Mouse (Mus musculus) kidney, postnatal 0 days (tissue): ENCODE measurements at regions not wholly inside any gene's neighbourhood (a gene's known extent, or its start where the extent isn't known, plus 50 kb on each side); places are given as distances from the start of the nearest gene placed in this dataset.

Experiments used
- ATAC-seq: fragments of 200-750 bp; cut with Nextera tagmentation; replicated peaks from 2 replicates; pipeline ENCODE4 v1.8.0; 2017; ENCODE audit warnings: low read depth, moderate number of reproducible peaks, moderate TSS enrichment, moderate library complexity; ENCODE audit not compliant: low FRiP score
- DNase-seq: peaks from one replicate; pipeline ENCODE4 v3.0.0-alpha.2; 2016; ENCODE audit warnings: low spot score
- H3K27ac ChIP-seq: fragments of 300-500 bp; sonication (generic); 2 replicates; pipeline ENCODE4 v1.5.1; 2014; ENCODE audit warnings: mild to moderate bottlenecking
- H3K27me3 ChIP-seq: fragments of 300-500 bp; sonication (generic); 2 replicates; pipeline ENCODE4 v1.6.1; 2014; ENCODE audit warnings: low read length, mixed read lengths; ENCODE audit not compliant: insufficient read depth
- H3K36me3 ChIP-seq: fragments of 300-500 bp; sonication (generic); 2 replicates; pipeline ENCODE4 v1.6.1; 2014; ENCODE audit warnings: low read length, mixed read lengths; ENCODE audit not compliant: insufficient read depth
- H3K4me1 ChIP-seq: fragments of 300-500 bp; sonication (generic); replicated peaks from 2 replicates; pipeline ENCODE4 v1.6.1; 2014; ENCODE audit warnings: antibody characterized with exemption, low read length, mixed read lengths; ENCODE audit not compliant: insufficient read depth
- H3K4me2 ChIP-seq: fragments of 300-500 bp; sonication (generic); 2 replicates; pipeline ENCODE4 v1.6.1; 2014; ENCODE audit warnings: mild to moderate bottlenecking, low read length, moderate library complexity, mixed read lengths
- H3K4me3 ChIP-seq: fragments of 300-500 bp; sonication (generic); replicated peaks from 2 replicates; pipeline ENCODE4 v1.5.1; 2014; ENCODE audit warnings: low read depth, low read length
- H3K9ac ChIP-seq: fragments of 300-500 bp; sonication (generic); 2 replicates; pipeline ENCODE4 v1.6.1; 2014; ENCODE audit warnings: low read depth, low read length
- H3K9me3 ChIP-seq: fragments of 300-500 bp; sonication (generic); replicated peaks from 2 replicates; pipeline ENCODE4 v1.6.1; 2016; ENCODE audit warnings: low read length, inconsistent platforms, mixed read lengths
- CTCF ChIP-seq: IDR thresholded peaks from 2 replicates; pipeline ENCODE4 v1.5.1; 2016; ENCODE audit warnings: antibody characterized with exemption, low read depth, mild to moderate bottlenecking, moderate library complexity
- WGBS: fragments of 180-500 bp; shearing (Covaris S2); extraction: QIAGEN DNeasy Blood & Tissue Kit; methylation state at CpG from one replicate; pipeline ENCODE4 v1.1.7; 2014; 5-methylcytosine and 5-hydroxymethylcytosine counted together

DNA sequence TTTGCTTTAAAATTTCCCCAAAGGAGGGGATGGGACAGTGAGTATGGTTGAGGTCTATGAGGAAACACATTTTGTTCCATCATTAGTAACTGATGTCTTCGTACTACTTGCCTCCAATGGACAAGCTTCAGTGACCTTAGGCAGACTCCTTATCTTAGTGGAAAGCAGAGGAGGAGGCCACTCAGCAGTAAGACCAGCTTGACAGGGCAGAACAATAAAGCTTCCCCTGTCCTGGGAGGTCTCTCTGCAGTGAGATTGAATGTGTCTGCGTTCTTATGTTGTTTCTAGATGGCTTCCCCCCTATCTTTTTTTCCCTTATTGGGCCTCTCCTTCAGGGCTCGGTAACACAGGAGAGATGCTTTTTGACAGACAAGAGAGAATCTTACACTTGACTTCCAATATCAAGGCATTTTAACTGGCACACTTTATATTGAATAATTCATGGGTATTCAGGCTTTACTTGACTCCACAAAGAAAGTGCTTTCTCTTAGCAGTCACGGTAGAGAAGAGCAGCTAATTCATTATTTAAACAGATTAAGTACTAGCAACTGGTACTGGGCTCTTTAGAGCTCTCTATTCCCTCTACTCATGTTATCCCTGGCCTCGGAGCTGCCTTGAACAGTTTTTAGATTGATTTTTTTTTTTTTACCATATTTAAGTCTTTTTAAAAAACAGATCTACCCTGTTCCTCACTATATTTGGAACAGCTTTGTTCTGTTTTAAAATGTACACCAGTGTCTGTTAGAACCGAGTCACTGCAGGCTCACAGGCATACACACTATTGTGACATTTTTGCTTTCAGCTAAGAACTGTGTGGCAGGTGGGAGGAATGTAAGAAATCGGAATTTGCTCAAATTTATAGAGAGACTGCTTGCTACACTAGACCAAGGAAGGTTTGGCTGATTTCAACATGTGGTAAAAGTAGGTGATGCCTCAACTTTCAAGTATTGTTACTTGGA is 347.2 kb downstream of the Cetn3 start:
- no peak for ATAC-seq
- H3K4me2 ChIP-seq, result no peak overlapping the region
- no peaks in the 10 kb centered on the region for H3K36me3 ChIP-seq
- 49% methylated on average over 7 of the region's 7 CpGs for WGBS
- no peaks in the 10 kb centered on the region for H3K27me3 ChIP-seq
- H3K27ac ChIP-seq, result no peak overlapping the region
- no peak overlapping the region for H3K4me3 ChIP-seq
- H3K4me1 ChIP-seq, result no peaks in the 10 kb centered on the region
- peak; percentile 4 for DNase-seq
- no peaks in the 10 kb centered on the region for H3K9me3 ChIP-seq
- no peak for TF ChIP-seq CTCF
- H3K9ac ChIP-seq, result no peak overlapping the region
